Mouse (Mus musculus) urinary bladder, postnatal 14 days (tissue): ENCODE measurements around the gene Pon2.
"Not testable (repeated sequence)": the region's sequence is repeated elsewhere in the genome, so short reads cannot be mapped to it uniquely, and the experiment has no call there.

Experiments used
- DNase-seq: peaks from one replicate; pipeline ENCODE4 v3.0.0; 2021; ENCODE audit warnings: low spot score

Gene Pon2

GRCm38 (mm10) chr6:5298092-5298554 lies at the start of gene Pon2:
Pon2 (minus strand) TSS chr6:5298455.
- DNase-seq = peak; percentile 86

GRCm38 (mm10) chr6:5344255-5344654 lies 46.0 kb upstream of the Pon2 start:
- no peak for DNase-seq

- not testable (repeated sequence) for DNase-seq
Measured at GRCm38 (mm10) chr6:5339283-5339682, 41.0 kb upstream of the Pon2 start.

DNA sequence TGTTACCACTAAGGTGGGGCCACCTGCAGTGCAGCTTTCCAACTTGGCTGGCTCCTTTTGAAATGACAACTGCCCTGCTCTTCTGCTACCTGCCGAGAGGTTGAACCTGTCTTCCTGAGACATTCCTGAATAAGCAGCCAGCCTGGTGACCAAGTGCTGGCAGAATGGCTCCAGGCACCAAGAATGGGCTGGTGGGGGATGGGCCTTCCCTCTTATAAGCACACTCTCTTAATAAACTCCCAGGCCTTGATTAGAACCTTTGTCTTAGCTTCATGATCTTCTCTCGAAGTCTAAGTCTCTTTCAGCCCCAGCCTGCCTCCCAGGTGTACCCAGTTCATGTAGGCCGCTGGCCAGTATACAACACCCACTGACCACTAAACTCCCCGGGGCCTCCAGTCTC lies 40.5 kb upstream of the Pon2 start:
- DNase-seq = not testable (repeated sequence)

DNA sequence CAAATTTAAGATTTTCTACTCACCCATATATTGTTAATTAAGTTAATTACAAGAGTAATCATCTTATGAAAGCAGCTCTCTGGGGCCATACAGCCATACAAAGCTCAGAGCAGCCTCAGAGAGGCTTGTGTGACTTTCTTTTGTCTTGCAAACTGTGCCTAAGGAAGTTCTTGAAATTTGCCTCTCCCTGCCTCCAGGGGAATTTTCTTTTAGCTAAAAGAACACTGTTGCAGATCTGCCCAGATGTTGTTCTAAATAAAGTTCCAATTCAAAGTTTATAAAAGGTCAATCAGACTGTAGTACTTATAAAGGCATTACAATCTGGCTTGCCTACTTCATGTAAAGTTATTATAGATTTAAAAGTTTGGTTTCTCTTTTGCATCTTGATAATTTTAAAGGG lies 37.8 kb upstream of the Pon2 start:
- not testable (repeated sequence) for DNase-seq

GRCm38 (mm10) chr6:5334021-5334420 lies 35.8 kb upstream of the Pon2 start:
- DNase-seq = no peak

DNA sequence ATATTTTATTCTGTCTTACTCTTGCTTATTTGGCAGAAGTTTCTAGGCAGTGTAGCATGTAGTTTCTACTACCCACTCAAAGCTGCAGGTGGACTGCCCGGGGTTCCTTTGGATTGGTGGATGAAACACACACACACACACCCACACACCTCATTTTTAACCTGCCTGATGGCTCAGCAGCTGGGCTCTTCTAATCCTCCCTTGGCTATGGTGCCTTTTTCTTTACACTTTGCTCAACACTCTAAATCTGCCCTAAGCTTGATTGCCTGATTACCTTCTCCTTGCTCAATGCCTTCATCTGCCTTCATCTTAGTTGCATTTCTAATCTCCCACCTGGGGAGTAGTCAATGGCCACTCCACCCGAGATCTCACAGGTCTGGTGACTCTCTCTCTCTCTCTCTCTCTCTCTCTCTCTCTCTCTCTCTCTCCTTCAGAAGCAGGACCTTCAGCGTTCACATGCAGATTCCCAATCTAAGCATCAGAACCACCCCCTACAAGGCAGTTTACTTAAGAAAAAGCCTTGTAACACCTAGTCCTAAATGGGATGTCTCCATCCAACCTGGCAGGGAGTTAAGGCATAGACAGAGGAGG lies 34.4 kb upstream of the Pon2 start:
- no peak for DNase-seq

DNA sequence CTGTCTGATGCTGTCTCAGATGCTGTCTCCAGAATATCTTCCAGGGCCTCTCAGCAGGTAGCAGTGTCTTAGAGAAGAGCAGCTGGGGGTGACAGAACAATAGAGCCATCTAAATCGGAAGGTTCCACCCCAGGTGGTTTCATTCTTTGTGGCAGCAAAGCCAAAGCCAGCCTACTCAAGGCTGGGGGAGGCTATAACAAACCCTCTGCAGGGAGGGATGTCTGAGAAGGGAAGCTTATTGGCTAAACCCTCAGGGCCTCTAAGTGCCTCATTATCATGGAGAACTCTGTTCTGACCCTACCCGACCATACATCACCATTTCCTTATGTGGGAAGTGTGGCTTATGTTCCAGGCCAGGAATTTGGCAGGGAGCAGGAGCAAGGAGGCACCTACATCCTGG lies 26.9 kb upstream of the Pon2 start:
- no peak for DNase-seq

DNA sequence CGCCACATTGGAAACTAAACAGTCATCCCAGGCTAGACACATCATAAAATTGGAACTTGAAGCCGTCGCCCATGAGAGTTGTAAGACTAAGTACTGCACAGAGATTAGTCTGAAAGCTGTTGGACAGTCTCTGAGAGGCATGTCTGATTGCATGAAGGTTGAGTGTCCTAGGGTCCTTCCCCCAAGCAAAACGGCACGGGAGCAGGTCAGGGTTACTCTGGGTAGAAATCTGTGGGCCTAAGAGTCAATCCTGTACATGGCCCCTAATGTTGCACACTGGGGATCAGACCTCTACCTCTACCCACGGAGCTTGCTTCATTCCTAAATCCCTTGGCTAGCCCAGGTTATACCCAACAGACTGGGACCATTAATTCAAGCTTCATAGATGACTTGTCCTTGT lies 25.8 kb upstream of the Pon2 start:
- not testable (repeated sequence) for DNase-seq

DNA sequence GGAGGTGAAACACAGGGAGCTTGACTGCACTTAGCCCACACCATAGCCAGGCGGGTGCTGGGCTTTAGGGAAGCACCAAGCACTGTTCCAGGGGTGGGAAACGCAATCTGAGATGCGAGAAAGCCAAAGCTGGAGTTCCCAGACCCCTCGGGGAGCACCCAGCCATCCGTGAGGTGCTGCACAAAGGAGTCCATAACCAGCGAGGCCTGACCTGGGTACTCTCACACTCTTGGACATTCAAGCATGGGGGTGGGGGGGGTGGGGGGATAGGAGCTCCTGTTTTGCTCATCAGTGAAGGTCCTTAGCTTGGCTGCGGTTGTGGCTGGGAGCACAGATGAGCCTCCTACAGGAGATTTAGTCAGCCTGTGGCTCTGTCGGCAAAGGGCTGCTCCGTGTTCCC lies 18.4 kb upstream of the Pon2 start:
- no peak for DNase-seq

DNA sequence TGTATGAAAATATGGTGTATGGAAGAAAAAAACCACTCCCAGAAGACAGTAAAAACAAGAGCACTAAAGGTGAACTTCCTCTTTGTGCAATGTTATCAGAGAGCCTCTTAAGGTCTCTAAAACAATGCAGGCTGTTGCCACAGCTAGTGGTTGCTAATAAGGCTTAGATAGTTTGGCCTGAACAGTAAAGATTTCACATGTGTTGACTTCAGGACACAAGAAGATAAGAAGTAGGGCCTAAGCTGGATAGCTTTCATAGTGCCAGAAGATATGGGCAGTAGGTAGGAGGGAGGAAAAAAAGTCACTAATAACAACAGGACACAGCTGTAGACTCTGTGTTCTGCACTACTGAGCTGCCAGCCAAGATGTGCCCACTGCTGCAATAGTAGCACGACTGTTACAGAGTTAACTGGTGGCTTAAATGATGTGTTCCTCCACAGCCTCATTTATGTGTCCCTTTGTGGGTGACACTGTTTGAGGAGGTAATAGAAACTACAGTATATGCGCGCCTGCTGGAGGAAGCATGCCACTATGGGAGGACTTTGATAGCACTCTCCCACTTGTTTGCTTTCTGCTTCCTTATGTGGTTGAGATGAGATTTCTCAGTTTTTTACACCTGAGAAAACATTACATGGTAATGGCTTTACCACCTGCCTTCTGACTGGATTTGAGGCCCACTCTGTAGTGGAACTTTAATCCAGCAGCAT lies 17.0 kb upstream of the Pon2 start:
- no peak for DNase-seq

DNA sequence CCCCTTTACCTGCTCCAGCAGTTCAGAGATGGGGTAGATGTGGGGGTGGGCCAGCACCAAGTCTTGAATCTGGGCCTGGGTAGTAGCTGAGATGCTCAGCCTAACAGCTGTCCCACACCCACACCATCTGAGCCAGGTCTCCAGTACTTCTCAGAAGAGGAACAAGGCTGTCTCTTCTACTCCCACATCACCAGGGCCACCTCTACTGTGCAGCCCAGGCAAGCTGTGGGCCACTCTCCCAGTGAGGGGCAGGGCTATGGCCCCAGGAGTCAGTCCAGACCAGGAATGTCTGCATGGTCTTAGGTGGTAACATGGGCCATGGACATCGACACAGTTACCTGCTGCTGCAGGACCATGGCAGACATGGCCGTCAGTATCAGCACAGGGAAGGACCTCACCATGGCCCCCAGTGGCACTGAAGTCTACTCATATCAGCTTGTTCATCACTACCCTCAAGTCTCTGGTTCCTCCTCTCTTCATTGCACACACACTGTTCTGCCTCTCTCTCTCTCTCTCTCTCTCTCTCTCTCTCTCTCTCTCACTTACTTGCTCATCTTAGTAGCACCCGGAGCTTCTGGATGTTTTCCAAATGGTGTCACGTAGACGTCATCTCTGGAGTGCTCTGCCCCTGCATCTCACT lies 15.8 kb upstream of the Pon2 start:
- no peak for DNase-seq

DNA sequence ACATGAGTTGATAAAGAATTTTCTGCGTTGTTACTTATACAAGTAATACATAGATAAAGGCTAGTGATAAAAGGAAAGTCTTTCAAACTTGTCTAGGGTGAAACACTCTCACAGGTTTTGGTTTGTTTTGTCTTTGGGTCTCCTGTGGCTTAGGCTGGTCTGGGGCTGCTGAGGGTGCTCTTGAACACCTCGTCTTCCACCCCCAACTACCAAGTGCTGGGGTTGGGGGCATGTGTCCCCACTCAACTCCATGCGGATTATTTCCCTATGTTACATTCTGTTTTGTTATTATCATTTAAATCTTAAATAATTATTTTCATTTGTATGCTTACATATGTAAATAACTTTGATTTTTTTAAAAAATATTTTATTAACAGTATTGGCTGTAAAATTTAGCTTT lies 12.2 kb upstream of the Pon2 start:
- DNase-seq = no peak

DNA sequence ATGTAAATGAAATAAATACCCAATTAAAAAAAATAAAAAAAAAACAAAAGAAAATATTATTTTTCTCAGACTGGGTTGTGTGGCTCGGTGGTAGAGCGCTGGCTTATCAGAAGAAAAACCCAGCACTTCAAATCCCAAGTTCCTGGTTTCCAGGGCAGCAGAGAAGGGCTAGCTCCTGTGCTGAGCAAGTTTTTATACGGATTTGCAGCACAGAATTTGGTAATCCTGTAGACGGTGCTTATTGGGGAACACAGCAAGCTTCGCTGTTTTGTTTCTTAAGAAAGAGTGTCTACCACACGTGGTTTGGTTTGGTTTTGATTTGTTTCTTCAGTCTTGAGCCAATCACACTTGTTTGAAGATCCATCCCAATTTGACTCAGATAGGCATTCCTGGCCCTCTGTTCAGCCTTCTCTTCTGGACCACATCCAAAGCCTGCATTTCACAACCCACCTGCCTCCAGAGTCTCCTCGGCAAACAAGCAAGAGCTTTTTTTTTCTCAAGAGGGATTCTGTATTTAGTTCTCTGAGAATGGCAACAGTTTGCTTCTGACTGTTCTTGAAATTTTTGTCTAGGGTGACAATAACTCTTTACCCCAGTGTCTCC lies 11.4 kb upstream of the Pon2 start:
- peak; percentile 28 for DNase-seq

DNA sequence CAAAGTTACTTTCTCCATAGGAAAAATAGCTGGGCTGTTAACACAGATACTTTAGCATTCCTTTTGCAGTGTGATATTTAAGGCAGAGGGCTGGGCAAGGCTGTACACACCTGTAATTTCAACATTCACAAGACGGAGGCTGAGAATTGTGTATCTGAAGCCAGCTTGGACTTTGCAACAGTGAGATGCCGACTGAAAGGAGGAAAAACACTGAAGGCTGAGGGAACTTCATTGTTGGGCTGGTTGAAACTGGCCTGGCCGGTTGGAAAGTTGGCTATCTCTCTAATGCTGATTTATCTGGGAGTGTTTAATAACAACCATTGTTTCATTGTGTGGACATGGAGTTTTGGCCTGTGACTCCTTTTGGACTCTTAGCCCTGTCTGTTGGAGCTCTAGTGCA lies 7.7 kb upstream of the Pon2 start:
- peak; percentile 18 for DNase-seq

GRCm38 (mm10) chr6:5304956-5305355 lies 6.7 kb upstream of the Pon2 start:
- no peak for DNase-seq

DNA sequence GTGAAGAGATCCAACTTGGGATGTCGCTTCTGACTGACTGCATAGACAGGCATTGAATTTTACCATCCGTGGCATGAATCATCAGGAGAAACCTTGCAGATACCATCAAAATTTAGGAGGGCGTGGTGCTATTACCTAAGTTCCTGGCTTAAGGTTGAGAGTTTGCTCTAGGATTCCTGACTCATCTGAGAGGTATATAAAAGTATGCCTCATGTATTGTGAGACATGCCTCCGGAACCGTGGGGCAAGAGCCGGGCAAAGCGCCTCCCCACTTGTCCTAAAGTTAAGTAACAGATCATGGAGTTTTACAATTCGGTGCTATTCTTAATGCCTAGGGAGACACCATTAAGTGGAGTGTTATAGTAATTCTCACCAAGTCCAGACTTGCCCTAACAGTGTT lies 2.4 kb upstream of the Pon2 start:
- DNase-seq = peak; percentile 50

DNA sequence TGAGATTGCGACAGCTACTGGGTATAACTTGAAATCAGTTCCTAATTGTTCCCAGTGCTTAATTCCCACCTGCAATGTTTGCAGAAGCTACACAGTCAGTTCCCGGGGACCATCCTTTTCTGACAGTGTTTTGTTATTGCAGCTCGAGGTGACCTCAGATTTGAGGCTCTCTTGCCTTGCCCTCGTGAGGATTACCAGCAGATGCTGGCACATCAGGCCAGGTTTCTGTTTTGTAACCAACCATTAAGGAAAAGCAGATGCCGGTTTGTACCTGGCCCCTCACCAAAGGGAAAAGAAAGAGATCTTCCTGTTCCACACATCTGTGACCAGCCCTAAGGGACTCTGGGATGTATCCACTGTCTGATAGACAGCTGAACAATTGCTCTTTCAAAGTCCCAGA lies 1.3 kb upstream of the Pon2 start:
- no peak for DNase-seq

DNA sequence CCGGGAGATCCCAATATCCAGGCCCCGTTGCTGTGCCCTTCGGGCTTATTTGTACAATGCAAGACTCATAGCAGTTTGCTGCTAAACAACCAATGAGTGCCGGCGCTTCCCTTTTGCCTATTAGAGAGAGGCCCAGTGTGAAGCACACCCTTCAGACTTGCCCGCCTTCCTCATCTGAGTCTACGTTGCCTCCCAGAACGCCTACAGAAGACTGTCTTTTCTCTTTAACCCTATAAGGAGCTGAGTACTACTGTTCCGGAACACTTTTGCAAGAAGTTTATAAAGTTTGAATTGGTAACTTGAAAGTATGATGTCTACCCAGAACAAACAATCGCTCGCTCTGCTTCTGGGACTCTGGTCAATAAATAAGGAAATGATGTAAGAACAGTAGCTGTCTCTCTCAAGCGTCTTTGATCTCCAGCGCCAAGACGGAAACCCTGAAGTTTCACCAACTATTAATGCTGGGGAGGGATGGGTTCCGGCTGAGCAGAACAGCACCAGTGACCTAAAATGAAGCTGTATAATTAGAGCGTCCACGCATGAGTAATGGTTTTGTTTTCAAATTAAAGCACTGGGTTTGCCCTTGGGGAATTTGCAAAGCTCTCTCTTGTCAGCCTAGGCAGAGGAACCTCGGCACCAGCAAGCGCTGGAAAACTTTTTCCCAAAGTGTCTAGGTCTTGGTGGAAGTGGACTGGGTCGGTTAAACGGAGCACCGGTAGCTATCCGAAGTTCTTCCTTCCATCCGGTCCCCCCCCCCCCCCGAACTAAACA lies 749 bp downstream of the Pon2 start:
- peak; percentile 65 for DNase-seq

GRCm38 (mm10) chr6:5296067-5296466 lies 2.2 kb downstream of the Pon2 start:
- DNase-seq = no peak

DNA sequence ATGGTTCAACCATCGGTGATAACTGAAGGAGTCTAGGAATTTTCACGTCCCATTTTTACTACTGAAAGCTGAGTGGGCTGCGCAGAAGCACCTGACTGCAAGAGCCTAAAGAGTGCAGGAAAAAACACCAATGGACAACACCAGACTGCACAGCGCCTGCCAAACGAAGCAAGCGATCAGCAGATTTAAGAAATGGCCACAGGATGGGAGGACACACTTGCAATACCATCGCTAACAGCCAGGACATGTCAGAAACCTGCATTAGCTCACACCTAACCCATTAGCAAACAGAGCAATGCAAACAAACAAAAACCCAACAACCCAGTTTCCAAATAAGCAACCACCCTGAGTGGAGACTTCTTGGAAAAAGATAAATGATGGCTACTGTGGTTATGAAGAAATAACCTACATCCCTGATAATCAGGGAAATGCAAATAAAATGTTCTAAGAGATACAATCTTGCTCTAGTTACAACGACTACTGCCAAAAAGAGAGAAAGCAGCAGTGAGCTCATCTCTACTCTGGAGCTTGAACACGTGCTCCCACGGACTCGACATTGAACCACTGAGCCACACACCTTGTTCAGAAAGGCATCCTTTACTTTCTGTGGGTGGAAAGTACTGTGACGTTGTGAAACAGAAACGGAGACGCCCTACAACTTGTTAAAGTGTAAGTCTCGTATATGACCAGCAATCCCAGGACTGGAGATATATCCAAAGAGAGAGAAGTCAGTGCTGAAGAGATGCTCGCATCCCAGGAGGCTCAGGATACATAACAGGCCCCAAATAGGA lies 3.4 kb downstream of the Pon2 start:
- DNase-seq = no peak
